Mouse (Mus musculus) urinary bladder, postnatal 36 days (tissue): ENCODE data around the gene Kdm2b.

Experiments
- DNase-seq, 2 experiments: peaks; one replicate each; pipeline ENCODE4 v3.0.0; 2022; ENCODE audit warnings: low spot score in 2 of 2, mixed read lengths in 1 of 2

Gene Kdm2b

DNA sequence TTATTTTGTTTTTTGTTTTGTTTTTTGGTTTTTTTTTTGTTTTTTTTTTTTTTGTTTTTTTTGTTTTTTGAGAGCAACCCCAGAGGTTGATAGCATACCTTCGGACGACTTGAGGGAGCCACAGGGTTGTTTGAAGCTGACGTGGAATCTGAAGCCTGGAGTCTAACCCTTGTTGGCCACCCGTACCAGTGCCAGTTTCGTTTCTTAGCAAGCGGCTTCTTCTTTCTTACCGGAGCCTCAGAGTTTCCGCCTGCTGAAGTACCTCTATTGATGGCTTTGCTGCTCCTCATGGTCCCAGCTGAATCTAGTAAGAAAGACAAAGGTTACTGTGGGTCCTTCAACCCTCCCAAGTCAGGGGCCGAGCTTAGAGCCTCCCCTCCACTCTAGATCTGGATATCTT, 22.1 kb upstream of the Kdm2b start:
- no peak for DNase-seq

DNA sequence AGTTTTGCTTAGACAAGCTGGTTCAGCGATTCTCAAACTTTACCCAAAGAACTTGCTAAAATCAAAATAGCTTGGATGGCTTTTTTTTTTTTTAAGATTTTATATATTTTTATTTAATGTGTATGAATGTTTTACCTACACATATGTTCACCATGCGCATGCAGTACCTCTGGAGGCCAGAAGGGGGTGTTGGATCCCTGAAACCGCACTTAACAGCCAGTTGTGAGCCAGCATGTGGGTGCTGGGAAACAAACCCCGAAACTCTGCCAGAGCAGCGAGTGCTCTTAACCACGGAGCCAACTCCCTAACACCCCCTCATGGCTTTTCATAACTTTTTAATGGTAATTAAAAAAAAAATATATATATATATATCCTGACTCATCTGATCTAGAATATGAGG, 21.2 kb upstream of the Kdm2b start:
- DNase-seq = no peak

DNA sequence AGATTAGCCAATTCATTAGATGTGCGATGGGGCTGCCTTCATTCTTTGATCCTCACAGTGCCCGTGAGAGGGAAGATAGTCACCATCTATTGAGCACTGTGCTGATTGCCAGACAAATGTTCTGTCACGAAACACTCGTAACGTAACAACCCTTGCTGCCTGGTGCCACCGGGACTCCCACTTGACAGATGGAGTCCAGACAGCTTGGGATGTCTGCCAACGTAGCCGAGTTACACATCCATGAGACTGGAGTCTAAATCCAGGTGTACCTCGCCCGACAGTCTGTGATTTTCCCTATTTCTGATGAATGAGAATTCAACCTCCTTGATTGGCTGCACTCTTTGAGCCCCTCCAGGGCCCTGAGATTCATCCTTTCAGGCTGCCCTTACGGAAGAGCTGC, 20.2 kb upstream of the Kdm2b start:
- no peak for DNase-seq

GRCm38 (mm10) chr5:123008877-123009493, 19.4 kb upstream of the Kdm2b start:
- DNase-seq = no peak

DNA sequence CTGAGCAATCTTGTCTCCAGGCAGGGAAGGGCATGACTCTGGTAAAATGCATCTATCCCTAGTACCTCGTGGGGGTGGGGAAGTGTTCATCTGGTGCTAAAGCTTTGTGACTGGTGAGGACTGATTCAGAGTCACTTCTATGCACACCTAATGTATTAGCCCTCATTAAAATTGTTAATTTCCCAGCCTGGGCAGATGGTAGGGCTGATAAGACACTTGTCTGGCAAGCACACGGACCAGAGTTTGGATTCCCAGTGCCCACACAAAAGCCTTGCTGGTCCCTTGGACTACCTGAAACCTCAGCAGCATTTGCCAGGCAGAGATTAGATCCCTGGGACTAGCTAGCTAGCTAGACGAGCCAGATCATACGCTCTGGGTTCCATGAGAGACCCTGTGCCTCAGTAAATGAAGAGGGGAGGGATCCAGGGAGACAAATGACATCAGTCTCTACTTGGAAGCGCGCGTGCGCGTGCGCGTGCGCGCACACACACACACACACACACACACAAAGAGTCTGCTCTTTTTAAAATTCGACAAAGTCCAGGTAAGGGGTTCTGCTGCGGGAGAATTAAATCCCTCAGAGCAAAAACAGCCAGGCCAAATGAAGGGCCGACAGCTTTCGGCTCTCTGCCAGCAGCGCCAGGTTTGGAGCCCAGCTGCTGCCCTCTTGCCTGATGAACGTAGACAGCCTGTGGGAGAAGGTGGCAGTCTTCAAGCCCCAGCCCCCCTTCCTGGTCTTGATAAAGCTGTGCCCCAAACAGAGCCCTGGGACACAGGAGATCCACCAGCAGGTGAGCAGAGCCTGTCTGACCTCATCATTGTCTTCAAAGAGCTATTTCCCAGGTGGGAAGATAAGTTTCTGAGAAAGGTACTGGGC, 16.3 kb upstream of the Kdm2b start:
- no peak for DNase-seq

DNA sequence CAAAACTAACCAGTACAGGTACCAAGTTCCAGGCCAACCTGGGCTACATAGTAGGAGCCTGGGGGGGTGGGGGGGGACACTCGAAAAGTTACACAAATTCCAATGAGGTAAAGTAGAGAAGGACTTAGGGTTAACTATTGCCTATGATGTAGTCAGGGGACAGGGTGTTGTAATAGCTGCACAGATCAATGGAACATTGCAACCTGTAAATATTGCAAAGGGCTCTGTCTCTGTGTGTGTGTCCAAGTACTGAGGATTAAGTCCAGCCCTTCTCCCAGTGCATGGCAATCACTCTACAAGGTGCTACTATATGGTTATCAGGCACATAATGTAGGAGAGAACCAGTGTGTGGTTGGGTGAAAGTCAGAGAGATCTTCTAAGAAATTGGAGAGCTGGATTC, 11.3 kb upstream of the Kdm2b start:
- no peak for DNase-seq

DNA sequence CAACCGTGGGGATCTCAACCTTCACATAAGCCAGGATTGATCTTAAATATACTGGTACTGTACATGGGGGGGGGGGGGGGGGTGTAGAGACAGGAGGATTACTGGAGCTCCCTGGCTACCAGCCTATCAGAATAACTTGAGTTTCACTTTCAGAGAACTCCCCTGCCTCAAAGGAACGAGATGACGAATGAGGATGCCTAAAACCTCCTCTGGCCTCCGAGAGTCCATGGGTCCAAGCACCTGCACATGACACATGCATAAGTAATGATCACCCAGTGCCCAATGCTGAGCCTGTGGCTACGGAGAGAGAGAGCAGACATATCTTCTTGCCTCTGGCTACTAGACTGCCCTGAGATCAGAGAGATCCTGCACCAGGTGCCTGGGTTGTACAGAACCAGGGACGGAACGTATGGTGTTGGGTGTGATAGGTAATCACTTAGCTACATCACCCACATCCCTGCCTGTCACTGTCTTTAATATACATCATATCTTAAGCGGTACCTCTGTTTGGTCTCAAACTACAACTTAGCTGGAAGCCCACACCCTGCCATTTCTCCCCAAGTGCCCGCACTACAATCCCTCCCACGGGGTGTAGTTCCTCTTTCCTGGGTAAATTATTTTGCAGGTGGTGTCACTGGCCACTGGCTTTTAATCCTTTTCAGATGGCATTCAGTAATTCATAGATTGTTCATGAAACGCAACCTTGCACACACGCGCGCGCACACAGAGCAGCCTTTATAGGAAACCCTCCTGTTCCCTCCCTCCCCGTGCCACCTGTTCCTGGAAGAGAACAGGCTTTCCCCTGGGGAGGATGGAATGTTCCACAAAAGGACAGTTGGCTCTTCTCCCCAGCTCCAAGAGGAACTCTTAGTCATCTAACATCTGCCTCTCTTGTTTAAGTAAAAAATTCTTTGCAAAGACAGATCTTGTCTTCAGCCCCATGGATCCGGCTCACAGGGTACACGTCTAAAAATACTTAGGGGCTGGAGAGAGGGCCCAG, 7.9 kb upstream of the Kdm2b start:
- no peak for DNase-seq

GRCm38 (mm10) chr5:122994910-122995309, 5.3 kb upstream of the Kdm2b start:
- no peak for DNase-seq

- DNase-seq = peak; percentile 84 to 92
Measured at GRCm38 (mm10) chr5:122994303-122994846, 4.8 kb upstream of the Kdm2b start.

DNA sequence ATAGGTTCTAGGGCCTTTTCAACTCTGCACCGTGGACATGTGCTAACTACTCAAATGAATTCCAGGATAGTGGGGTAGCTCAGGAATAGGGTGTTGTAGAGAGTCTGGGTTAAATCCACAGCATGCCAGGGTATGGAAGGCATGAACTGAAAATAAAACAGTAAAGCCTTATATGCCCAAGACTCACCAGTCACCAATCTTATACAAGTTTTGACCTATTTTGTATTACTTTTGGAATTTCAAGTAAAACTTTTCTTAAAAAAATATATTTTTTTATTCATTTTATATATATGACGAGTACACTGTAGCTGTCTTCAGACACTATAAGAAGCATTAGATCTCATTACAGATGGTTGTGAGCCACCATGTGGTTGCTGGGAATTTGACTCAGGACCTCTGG, 4.2 kb upstream of the Kdm2b start:
- no peak for DNase-seq

- DNase-seq = no peak
Measured at GRCm38 (mm10) chr5:122991350-122992004, 1.9 kb upstream of the Kdm2b start.

GRCm38 (mm10) chr5:122990411-122991160, 963 bp upstream of the Kdm2b start:
- DNase-seq = no peak

GRCm38 (mm10) chr5:122989001-122989525, 560 bp downstream of the Kdm2b start:
- peak; percentile 68 to 69 for DNase-seq

DNA sequence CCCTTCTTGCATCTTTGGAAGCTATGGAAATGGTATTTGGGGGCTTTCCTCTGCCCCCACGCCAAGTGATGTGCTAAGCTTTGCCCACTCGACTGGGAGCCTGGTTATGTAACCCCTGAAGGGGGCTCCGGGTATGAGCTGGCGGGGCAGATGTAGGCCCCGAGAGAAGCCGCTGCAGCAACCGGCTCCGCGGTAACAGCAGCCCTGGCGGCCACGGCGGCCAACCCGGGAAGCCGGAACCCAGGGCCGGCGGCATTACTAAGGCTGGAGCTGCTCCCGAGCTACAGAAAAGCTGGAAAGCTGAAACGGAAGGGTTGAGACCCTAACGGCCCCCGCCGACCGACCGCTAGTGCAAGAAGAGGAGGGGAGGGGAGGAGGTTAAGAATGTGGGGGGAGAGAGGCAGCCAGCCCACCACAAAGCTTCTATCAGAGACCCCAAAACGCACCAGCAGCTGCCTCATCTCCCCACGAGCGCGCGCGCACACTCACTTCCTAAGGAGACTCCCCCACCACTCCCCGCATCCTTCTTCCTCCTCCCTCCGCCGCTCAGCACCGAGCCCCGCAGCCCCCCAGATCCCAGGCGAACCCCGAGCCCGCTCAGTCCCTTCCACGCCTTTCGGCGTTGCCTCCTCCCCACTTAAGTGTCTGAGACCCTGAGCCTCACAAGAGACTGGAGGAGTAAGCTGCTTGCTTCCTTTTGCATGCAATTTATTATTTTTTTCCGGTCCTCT, 1.4 kb downstream of the Kdm2b start:
- peak; percentile 33 to 39 for DNase-seq

- peak in 1 of 2 experiments; percentile 31 for DNase-seq
Measured at GRCm38 (mm10) chr5:122987211-122988020, 2.2 kb downstream of the Kdm2b start.

DNA sequence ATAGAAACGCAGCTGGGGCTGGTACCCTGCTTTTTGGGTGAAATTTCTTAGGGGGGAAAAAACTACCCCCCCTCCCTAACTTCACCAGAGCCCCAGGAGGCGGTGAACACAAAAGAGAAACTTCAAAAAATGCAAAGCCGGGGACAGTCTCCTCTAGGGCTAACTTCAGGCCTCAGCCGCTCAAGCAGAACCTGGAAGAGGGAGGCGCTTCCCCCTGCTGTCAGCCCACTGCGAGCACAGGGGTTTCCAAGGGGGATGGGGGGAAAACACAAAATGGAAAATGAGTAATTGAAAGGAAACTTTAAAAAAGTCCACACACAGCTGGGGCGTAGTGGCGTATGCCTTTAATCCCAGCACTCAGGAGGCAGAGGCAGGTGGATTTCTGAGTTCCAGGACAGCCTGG, 3.5 kb downstream of the Kdm2b start:
- DNase-seq = no peak

GRCm38 (mm10) chr5:122985276-122985675, 4.3 kb downstream of the Kdm2b start:
- DNase-seq = no peak

- DNase-seq = no peak
Measured at GRCm38 (mm10) chr5:122984483-122984882, 5.1 kb downstream of the Kdm2b start.

GRCm38 (mm10) chr5:122978970-122979369, 10.7 kb downstream of the Kdm2b start:
- no peak for DNase-seq
